Mouse (Mus musculus) cortical plate, adult 2 months (tissue): Measurements from ENCODE around the gene Smpd1.

Experiments used
- CTCF ChIP-seq: fragments of 200-500 bp; IDR thresholded peaks from 2 replicates; pipeline ENCODE4 v1.5.1; 2011; ENCODE audit warnings: mild to moderate bottlenecking, control low read depth, low read length; ENCODE audit not compliant: insufficient read depth; ENCODE audit errors: extremely low read depth
- POLR2A ChIP-seq: fragments of 200-500 bp; IDR thresholded peaks from 2 replicates; pipeline ENCODE4 v1.6.1; 2011; ENCODE audit warnings: mild to moderate bottlenecking, low read length, control low read depth; ENCODE audit not compliant: insufficient read depth; ENCODE audit errors: extremely low read depth

GRCm38 (mm10) chr7:105568988-105569471 lies 14.9 kb downstream of the Smpd1 start:
- TF ChIP-seq CTCF: no peak
- TF ChIP-seq POLR2A: peak; percentile 96
